Mouse (Mus musculus) MEL (cell line): ENCODE data around the gene Ly9.

Experiments used
- CTCF ChIP-seq, 3 experiments: IDR thresholded peaks in 2 of 3; conservative IDR thresholded peaks in 1 of 3; 2 replicates each; pipeline ENCODE4 v1.5.1; 2011 to 2012; ENCODE audit warnings: low read length in 3 of 3, low read depth in 2 of 3, mild to moderate bottlenecking in 2 of 3, improper control_type of control experiment in 1 of 3, inconsistent platforms in 1 of 3, mixed read lengths in 1 of 3, moderate library complexity in 1 of 3; ENCODE audit not compliant: control insufficient read depth in 1 of 3, insufficient read depth in 1 of 3, poor library complexity in 1 of 3, severe bottlenecking in 1 of 3
- EP300 ChIP-seq, 2 experiments: IDR thresholded peaks; 2 replicates each; pipeline ENCODE4 v1.6.1; 2011; ENCODE audit warnings: improper control_type of control experiment in 2 of 2, low read length in 2 of 2, low read depth in 1 of 2, mild to moderate bottlenecking in 1 of 2
- GATA1 ChIP-seq: IDR thresholded peaks from 2 replicates; pipeline ENCODE4 v1.6.1; 2011; ENCODE audit warnings: low read depth, low read length, improper control_type of control experiment
- MEF2A ChIP-seq: IDR thresholded peaks from 2 replicates; pipeline ENCODE4 v1.6.1; 2014; ENCODE audit warnings: low read depth, mild to moderate bottlenecking, inconsistent platforms, low read length, improper control_type of control experiment; ENCODE audit not compliant: poor library complexity, insufficient replicate concordance, severe bottlenecking; ENCODE audit errors: extremely low read depth
- MYC ChIP-seq: IDR thresholded peaks from 2 replicates; pipeline ENCODE4 v1.6.1; 2011; ENCODE audit warnings: low read depth, mild to moderate bottlenecking, low read length, improper control_type of control experiment, moderate library complexity
- POLR2AphosphoS2 ChIP-seq: IDR thresholded peaks from 2 replicates; pipeline ENCODE4 v1.6.1; 2011; ENCODE audit warnings: low read length, improper control_type of control experiment
- RAD21 ChIP-seq: IDR thresholded peaks from 2 replicates; pipeline ENCODE4 v1.6.1; 2011; ENCODE audit warnings: mild to moderate bottlenecking, low read depth, low read length, improper control_type of control experiment
- SIN3A ChIP-seq: IDR thresholded peaks from 2 replicates; pipeline ENCODE4 v1.6.1; 2012; ENCODE audit warnings: low read length, improper control_type of control experiment, inconsistent platforms
- TAL1 ChIP-seq: IDR thresholded peaks from 2 replicates; pipeline ENCODE4 v1.6.1; 2012; ENCODE audit warnings: mild to moderate bottlenecking, inconsistent platforms, low read length, moderate library complexity, mixed read lengths
- USF2 ChIP-seq, 2 experiments: IDR thresholded peaks; 2 replicates each; pipeline ENCODE4 v1.6.1; 2011 to 2012; ENCODE audit warnings: improper control_type of control experiment in 2 of 2, low read length in 2 of 2, borderline replicate concordance in 1 of 2, inconsistent platforms in 1 of 2, low read depth in 1 of 2, mild to moderate bottlenecking in 1 of 2; ENCODE audit not compliant: insufficient read depth in 1 of 2

GRCm38 (mm10) chr1:171610026-171610425 is 2.8 kb upstream of the Ly9 start:
- no peak for TF ChIP-seq GATA1
- no peak for TF ChIP-seq MEF2A
- TF ChIP-seq USF2 (IDR thresholded peaks at IDR 0.05; ENCODE audit: borderline replicate concordance in 1 of 2, insufficient read depth in 1 of 2, low read depth in 1 of 2, low read length in 2 of 2): no peak
- TF ChIP-seq RAD21: peak; percentile 57
- TF ChIP-seq CTCF (IDR thresholded peaks at IDR 0.05 in 2 of 3, conservative IDR thresholded peaks at IDR 0.05 in 1 of 3; ENCODE audit: control insufficient read depth in 1 of 3, insufficient read depth in 1 of 3, low read depth in 2 of 3, low read length in 3 of 3, poor library complexity in 1 of 3, severe bottlenecking in 1 of 3): peak; percentile 50 to 78 (median 63)
- TF ChIP-seq SIN3A: no peak
- TF ChIP-seq EP300 (IDR thresholded peaks at IDR 0.05; ENCODE audit: low read depth in 1 of 2, low read length in 2 of 2): no peak
- TF ChIP-seq MYC: no peak
- no peak for TF ChIP-seq POLR2AphosphoS2
- TF ChIP-seq TAL1: no peak
